Mouse (Mus musculus): ENCODE results near the gene Stra6. TPM values are rescaled to one million over a fixed set of nuclear protein-coding genes. Genes with fewer than 3 reads are reported as not detected.

Stra6 gene
- polyA plus RNA-seq, 1 experiment from 2014 or later, result 0.48 TPM

DNA sequence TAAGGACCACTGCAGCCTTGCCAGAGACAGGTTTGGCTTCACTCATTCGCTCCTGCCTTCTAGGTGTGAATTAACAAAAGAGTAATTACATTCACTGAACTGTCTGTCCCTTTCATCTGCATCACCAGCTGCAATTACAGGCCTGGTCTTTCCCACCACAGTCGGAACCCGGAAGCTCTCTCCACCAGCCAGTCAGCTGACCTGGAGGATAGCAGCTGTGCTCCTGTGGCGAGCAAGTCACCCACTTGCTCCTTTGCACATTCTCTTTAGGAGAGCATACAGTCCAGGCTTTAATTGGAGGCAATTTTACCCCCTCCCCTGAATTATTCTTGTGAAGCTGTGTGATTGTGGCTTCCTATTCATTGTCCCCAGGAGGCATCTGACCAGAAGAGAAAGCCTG, 17.9 kb upstream of the Stra6 start:
- H3K9ac ChIP-seq (ENCODE audit: low read depth, low read length), result no peak overlapping the region
- 22% methylated on average over 4 of the region's 4 CpGs for WGBS
- no peak overlapping the region for H3K4me2 ChIP-seq (replicated peaks; ENCODE audit: low read depth)
- H3K9me3 ChIP-seq (ENCODE audit: control insufficient read depth), result no peaks in the 10 kb centered on the region
- no peak for TF ChIP-seq CTCF (IDR thresholded peaks at IDR 0.05; ENCODE audit: low read depth)
- no peak overlapping the region for H3K4me3 ChIP-seq (ENCODE audit: low read depth, low read length)
- ATAC-seq, result no peak
- H3K27ac ChIP-seq (ENCODE audit: low read depth, low read length), result no peak overlapping the region
- H3K27me3 ChIP-seq (replicated peaks; ENCODE audit: control insufficient read depth, insufficient read depth, low read length), result no peaks in the 10 kb centered on the region
- no peaks in the 10 kb centered on the region for H3K4me1 ChIP-seq (replicated peaks; ENCODE audit: control insufficient read depth, insufficient read depth, low read length)
- H3K36me3 ChIP-seq (ENCODE audit: control insufficient read depth, insufficient read depth), result no peaks in the 10 kb centered on the region

DNA sequence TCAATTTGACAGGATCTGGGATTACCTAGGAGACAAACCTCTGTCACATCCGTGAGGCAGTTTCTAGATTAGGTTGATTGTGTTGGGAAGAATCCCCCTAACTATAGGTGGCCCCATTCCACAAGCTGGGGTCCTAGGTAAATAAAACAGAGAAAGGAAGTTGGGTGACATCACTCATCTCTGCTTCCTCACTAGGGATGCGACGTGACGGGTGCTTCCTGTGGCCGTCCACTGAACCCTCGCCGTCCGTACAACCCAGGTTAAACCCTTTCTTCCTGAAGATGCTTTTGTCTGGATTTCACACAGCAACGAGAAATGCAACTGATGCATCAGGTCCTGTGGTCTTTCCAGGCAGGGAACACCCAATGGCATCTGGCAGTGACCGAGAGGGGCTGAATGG, 16.5 kb upstream of the Stra6 start:
- no peaks in the 10 kb centered on the region for H3K27me3 ChIP-seq (replicated peaks; ENCODE audit: control insufficient read depth, insufficient read depth, low read length)
- no peaks in the 10 kb centered on the region for H3K9me3 ChIP-seq (ENCODE audit: control insufficient read depth)
- H3K27ac ChIP-seq (ENCODE audit: low read depth, low read length), result no peak overlapping the region
- no peak overlapping the region for H3K4me2 ChIP-seq (replicated peaks; ENCODE audit: low read depth)
- H3K36me3 ChIP-seq (ENCODE audit: control insufficient read depth, insufficient read depth), result no peaks in the 10 kb centered on the region
- WGBS, result 74% methylated on average over 10 of the region's 10 CpGs
- TF ChIP-seq CTCF (IDR thresholded peaks at IDR 0.05; ENCODE audit: low read depth), result no peak
- no peaks in the 10 kb centered on the region for H3K4me1 ChIP-seq (replicated peaks; ENCODE audit: control insufficient read depth, insufficient read depth, low read length)
- no peak overlapping the region for H3K4me3 ChIP-seq (ENCODE audit: low read depth, low read length)
- no peak for ATAC-seq
- no peak overlapping the region for H3K9ac ChIP-seq (ENCODE audit: low read depth, low read length)

DNA sequence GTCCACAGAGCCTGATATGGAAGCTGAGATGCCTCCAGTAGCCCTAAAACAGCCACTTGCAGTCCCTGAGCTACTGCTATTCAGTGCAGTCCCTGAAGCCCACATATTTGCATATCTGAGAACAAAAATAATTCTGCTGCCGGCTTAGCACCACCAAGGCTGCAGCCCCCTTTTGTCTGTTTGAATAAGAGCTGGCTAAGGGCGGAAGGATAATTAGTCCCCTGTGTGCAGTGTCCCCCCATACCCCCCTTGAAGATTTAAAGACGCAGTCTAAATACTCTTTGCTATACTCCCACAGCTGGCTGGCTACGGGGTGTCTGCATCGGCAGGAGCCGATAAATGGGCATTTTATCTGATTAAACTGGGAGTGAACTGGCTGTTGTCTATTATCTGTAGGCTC, 15.0 kb upstream of the Stra6 start:
- Histone ChIP-seq H3K4me3 (ENCODE audit: low read depth, low read length) (no peak overlapping the region), H3K4me2 (replicated peaks; ENCODE audit: low read depth) (no peak overlapping the region), H3K36me3 (ENCODE audit: control insufficient read depth, insufficient read depth) (no peaks in the 10 kb centered on the region), H3K27me3 (replicated peaks; ENCODE audit: control insufficient read depth, insufficient read depth, low read length) (no peaks in the 10 kb centered on the region), H3K9me3 (ENCODE audit: control insufficient read depth) (no peaks in the 10 kb centered on the region), H3K27ac (ENCODE audit: low read depth, low read length) (no peak overlapping the region), H3K9ac (ENCODE audit: low read depth, low read length) (no peak overlapping the region), H3K4me1 (replicated peaks; ENCODE audit: control insufficient read depth, insufficient read depth, low read length) (no peaks in the 10 kb centered on the region)
- no peak for ATAC-seq
- WGBS, result 18% methylated on average over 6 of the region's 6 CpGs
- no peak for TF ChIP-seq CTCF (IDR thresholded peaks at IDR 0.05; ENCODE audit: low read depth)

GRCm38 (mm10) chr9:58049186-58049585, 14.4 kb upstream of the Stra6 start:
- no peak overlapping the region for H3K27ac ChIP-seq (ENCODE audit: low read depth, low read length)
- TF ChIP-seq CTCF (IDR thresholded peaks at IDR 0.05; ENCODE audit: low read depth), result no peak
- 64% methylated on average over 6 of the region's 6 CpGs for WGBS
- H3K9ac ChIP-seq (ENCODE audit: low read depth, low read length), result no peak overlapping the region
- H3K4me1 ChIP-seq (replicated peaks; ENCODE audit: control insufficient read depth, insufficient read depth, low read length), result no peaks in the 10 kb centered on the region
- no peak for ATAC-seq
- no peak overlapping the region for H3K4me3 ChIP-seq (ENCODE audit: low read depth, low read length)
- H3K4me2 ChIP-seq (replicated peaks; ENCODE audit: low read depth), result no peak overlapping the region
- H3K36me3 ChIP-seq (ENCODE audit: control insufficient read depth, insufficient read depth), result no peaks in the 10 kb centered on the region
- no peaks in the 10 kb centered on the region for H3K9me3 ChIP-seq (ENCODE audit: control insufficient read depth)
- no peaks in the 10 kb centered on the region for H3K27me3 ChIP-seq (replicated peaks; ENCODE audit: control insufficient read depth, insufficient read depth, low read length)

DNA sequence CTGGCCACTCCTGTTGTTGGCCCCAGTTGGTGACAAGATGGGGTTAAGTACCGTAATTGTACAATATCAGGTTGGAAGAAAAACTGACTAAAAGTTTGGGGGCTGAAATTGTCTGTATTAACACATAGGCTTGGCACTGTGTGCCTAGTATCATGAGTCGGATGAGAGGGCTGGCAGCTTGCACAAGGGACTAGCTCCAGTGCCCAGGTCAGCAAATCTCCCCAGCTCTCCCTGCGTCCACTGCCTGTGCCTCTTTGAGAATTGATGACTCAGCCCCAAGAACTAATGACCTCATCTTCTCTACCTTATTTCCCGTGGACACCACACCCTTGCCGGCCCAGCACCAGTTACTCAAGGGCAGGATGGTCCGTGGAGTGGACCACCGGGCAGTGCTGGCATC, 13.7 kb upstream of the Stra6 start:
- TF ChIP-seq CTCF (IDR thresholded peaks at IDR 0.05; ENCODE audit: low read depth), result no peak
- no peak overlapping the region for H3K4me3 ChIP-seq (ENCODE audit: low read depth, low read length)
- H3K27ac ChIP-seq (ENCODE audit: low read depth, low read length), result no peak overlapping the region
- 66% methylated on average over 7 of the region's 7 CpGs for WGBS
- H3K4me2 ChIP-seq (replicated peaks; ENCODE audit: low read depth), result no peak overlapping the region
- no peaks in the 10 kb centered on the region for H3K27me3 ChIP-seq (replicated peaks; ENCODE audit: control insufficient read depth, insufficient read depth, low read length)
- H3K9ac ChIP-seq (ENCODE audit: low read depth, low read length), result no peak overlapping the region
- no peaks in the 10 kb centered on the region for H3K36me3 ChIP-seq (ENCODE audit: control insufficient read depth, insufficient read depth)
- H3K9me3 ChIP-seq (ENCODE audit: control insufficient read depth), result no peaks in the 10 kb centered on the region
- H3K4me1 ChIP-seq (replicated peaks; ENCODE audit: control insufficient read depth, insufficient read depth, low read length), result no peaks in the 10 kb centered on the region
- ATAC-seq, result 0 out of 2 replicates have a peak, but pooled peaks have one; percentile 10

GRCm38 (mm10) chr9:58051937-58052336, 11.7 kb upstream of the Stra6 start:
- WGBS, result 26% methylated on average over 5 of the region's 5 CpGs
- ATAC-seq, result no peak

DNA sequence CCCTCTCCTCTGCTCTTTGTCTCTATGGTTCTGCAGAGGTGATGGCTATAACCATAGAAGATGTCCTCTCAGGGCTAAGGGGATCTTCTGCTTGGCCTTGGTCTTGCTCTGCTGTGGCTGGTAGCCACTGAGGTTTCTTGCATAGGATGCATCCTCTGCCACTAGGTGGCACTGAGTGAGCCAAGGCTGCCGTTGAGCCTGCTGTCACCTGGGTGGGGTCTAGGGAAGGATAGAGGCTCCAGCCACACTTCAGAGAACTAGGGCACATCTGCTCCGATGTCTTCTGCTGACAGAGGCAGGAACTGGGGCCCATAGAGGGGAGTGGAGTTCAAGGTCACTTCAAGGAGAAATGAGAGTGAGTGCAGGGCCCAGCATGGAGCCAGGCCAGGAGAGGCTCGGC, 10.5 kb upstream of the Stra6 start:
- Histone ChIP-seq H3K4me3 (ENCODE audit: low read depth, low read length) (no peak overlapping the region), H3K36me3 (ENCODE audit: control insufficient read depth, insufficient read depth) (no peaks in the 10 kb centered on the region), H3K9me3 (ENCODE audit: control insufficient read depth) (no peaks in the 10 kb centered on the region), H3K9ac (ENCODE audit: low read depth, low read length) (no peak overlapping the region), H3K4me1 (replicated peaks; ENCODE audit: control insufficient read depth, insufficient read depth, low read length) (no peaks in the 10 kb centered on the region), H3K27me3 (replicated peaks; ENCODE audit: control insufficient read depth, insufficient read depth, low read length) (no peaks in the 10 kb centered on the region), H3K27ac (ENCODE audit: low read depth, low read length) (no peak overlapping the region), H3K4me2 (replicated peaks; ENCODE audit: low read depth) (no peak overlapping the region)
- 20% methylated on average over 3 of the region's 3 CpGs for WGBS
- peak; percentile 90 for TF ChIP-seq CTCF (IDR thresholded peaks at IDR 0.05; ENCODE audit: low read depth)
- ATAC-seq, result no peak

More at GRCm38 (mm10) chr9:58051937-58052336, 11.7 kb upstream of the Stra6 start:
- Histone ChIP-seq H3K9ac (ENCODE audit: low read depth, low read length) (no peak overlapping the region), H3K27ac (ENCODE audit: low read depth, low read length) (no peak overlapping the region), H3K4me2 (replicated peaks; ENCODE audit: low read depth) (no peak overlapping the region), H3K27me3 (replicated peaks; ENCODE audit: control insufficient read depth, insufficient read depth, low read length) (no peaks in the 10 kb centered on the region), H3K4me1 (replicated peaks; ENCODE audit: control insufficient read depth, insufficient read depth, low read length) (no peaks in the 10 kb centered on the region), H3K36me3 (ENCODE audit: control insufficient read depth, insufficient read depth) (no peaks in the 10 kb centered on the region), H3K9me3 (ENCODE audit: control insufficient read depth) (no peaks in the 10 kb centered on the region), H3K4me3 (ENCODE audit: low read depth, low read length) (no peak overlapping the region)
- TF ChIP-seq CTCF (IDR thresholded peaks at IDR 0.05; ENCODE audit: low read depth), result peak; percentile 56
